ENCODE assay signal across 8 mouse cellular contexts in the genomic region with DNA sequence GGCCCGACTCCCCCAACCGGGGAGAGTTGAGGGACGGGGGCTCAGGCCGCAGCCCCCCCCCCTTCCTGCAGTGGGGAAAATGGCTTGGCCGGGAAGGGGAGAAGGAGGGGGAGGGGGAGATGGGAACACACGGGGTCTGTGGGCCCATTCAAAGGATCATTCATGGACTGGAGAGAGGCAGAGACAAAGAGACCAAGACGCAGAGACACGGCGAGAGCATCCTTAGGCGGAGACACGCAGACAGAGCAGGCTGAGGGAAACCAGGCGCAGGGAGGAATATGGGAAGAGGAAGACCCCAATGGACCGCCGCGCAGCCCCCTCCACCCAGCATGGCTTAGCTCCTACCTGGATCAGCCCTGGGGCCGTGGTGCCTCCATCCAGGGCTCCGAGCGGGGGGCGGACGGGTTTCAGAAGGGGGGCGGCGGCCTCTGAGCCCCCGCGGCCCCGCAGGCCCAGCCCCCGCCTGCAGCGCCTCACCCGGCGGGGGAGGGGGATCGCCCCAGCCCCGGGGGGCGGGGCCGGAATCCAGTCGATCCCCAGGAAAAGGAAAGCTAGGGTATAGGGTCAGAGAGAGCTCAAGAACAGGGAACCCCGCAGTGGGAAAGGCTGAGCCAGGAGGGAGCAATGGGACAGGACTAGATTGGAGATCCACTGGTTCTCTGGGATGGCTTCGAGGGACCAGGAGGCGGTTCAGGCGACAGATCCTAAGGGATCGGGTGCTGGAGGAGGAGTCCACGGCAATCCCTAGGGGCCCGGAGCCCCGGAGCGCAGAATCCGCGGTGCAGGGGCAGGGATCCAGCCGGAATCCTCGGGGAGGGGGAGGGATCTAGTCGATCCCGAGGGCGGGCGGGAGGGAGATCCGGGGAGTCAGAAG. TPM values are rescaled to one million over a fixed set of nuclear protein-coding genes. Genes with fewer than 3 reads are reported as not detected.
DNase-seq lines count a peak whose midpoint lies in the region; ATAC-seq and TF ChIP-seq lines count a peak whose summit lies in the region.

No protein-coding gene starts in this region.

- H3K4me3 ChIP-seq in intestine, postnatal 0 days (ENCODE audit: low read depth, low read length): peak overlapping the region; percentile 77
- peak overlapping the region; percentile 76 for H3K4me3 ChIP-seq in liver, embryonic 11.5 days (ENCODE audit: low read depth, low read length)
- H3K4me3 ChIP-seq in olfactory bulb, adult 2 months (ENCODE audit: insufficient read depth, low read depth, low read length): peak overlapping the region; percentile 89

- no peak for TF ChIP-seq POLR2A in olfactory bulb, adult 2 months (IDR thresholded peaks at IDR 0.05; ENCODE audit: insufficient read depth, low read depth, low read length)

- H3K27ac ChIP-seq in intestine, postnatal 0 days (ENCODE audit: low read depth, low read length): peak overlapping the region; percentile 37
- H3K27ac ChIP-seq in liver, embryonic 11.5 days (ENCODE audit: low read depth, low read length): peak overlapping the region; percentile 62
- H3K27ac ChIP-seq in olfactory bulb, adult 2 months (ENCODE audit: insufficient read depth, low read depth, low read length): peak overlapping the region; percentile 80

- DNase-seq in thymus, postnatal 4 days: peak; percentile 58
- no peak for DNase-seq in thymus, adult 18-20 months
- DNase-seq in cerebellum, postnatal 14 days: peak; percentile 70 to 72
- DNase-seq in gastrocnemius, postnatal 25 days: peak; percentile 58
- peak; percentile 63 for DNase-seq in liver, embryonic 11.5 days (ENCODE audit: low spot score)

- no peak for ATAC-seq in intestine, postnatal 0 days
- ATAC-seq in liver, embryonic 11.5 days (replicated peaks; ENCODE audit: low FRiP score): no peak
- ATAC-seq in erythroid progenitor cell, adult 5-6 weeks (replicated peaks; ENCODE audit: low FRiP score, poor library complexity, severe bottlenecking): no peak

- no peaks in the 10 kb centered on the region for H3K9me3 ChIP-seq in intestine, postnatal 0 days (ENCODE audit: control insufficient read depth)
- no peaks in the 10 kb centered on the region for H3K9me3 ChIP-seq in liver, embryonic 11.5 days (ENCODE audit: control insufficient read depth, low read length)

- no peaks in the 10 kb centered on the region for H3K4me1 ChIP-seq in intestine, postnatal 0 days (replicated peaks; ENCODE audit: control insufficient read depth, insufficient read depth, low read length)
- H3K4me1 ChIP-seq in liver, embryonic 11.5 days (replicated peaks; ENCODE audit: control insufficient read depth, insufficient read depth, low read length): peaks cover 40% of the 10 kb centered on the region
- H3K4me1 ChIP-seq in olfactory bulb, adult 2 months (ENCODE audit: control insufficient read depth, insufficient read depth, low read length): peaks cover 28% of the 10 kb centered on the region

- WGBS in intestine, postnatal 0 days: 3% methylated on average over 41 of the region's 52 CpGs
- WGBS in liver, embryonic 11.5 days: 3% methylated on average over 49 of the region's 52 CpGs
- WGBS in olfactory bulb, adult 2 months: under 1% methylated on average over 52 of the region's 52 CpGs

- H3K27me3 ChIP-seq in intestine, postnatal 0 days (replicated peaks; ENCODE audit: control insufficient read depth, insufficient read depth, low read length): peaks cover 15% of the 10 kb centered on the region; the same call in 1 of the 2 replicates
- H3K27me3 ChIP-seq in liver, embryonic 11.5 days (replicated peaks; ENCODE audit: control insufficient read depth, insufficient read depth, low read length): peaks cover 40% of the 10 kb centered on the region

- H3K36me3 ChIP-seq in intestine, postnatal 0 days (ENCODE audit: control insufficient read depth, insufficient read depth): no peaks in the 10 kb centered on the region
- H3K36me3 ChIP-seq in liver, embryonic 11.5 days (ENCODE audit: control insufficient read depth, insufficient read depth, low read length): no peaks in the 10 kb centered on the region; the same call in 1 of the 2 replicates

- peak overlapping the region; percentile 59 for H3K9ac ChIP-seq in intestine, postnatal 0 days (ENCODE audit: low read depth, low read length)
- peak overlapping the region; percentile 61 for H3K9ac ChIP-seq in liver, embryonic 11.5 days (ENCODE audit: low read depth, low read length)

- no peak for TF ChIP-seq CTCF in intestine, postnatal 0 days (IDR thresholded peaks at IDR 0.05; ENCODE audit: low read depth)
- TF ChIP-seq CTCF in olfactory bulb, adult 2 months (IDR thresholded peaks at IDR 0.05; ENCODE audit: insufficient read depth, low read depth, low read length): no peak

- peak overlapping the region; percentile 98 for H3K4me2 ChIP-seq in intestine, postnatal 0 days (replicated peaks; ENCODE audit: low read depth)
- H3K4me2 ChIP-seq in liver, embryonic 11.5 days: peak overlapping the region; percentile 96

RNA-seq across cellular contexts. Expression of a gene that starts 0.6 kb away (rescaled TPM):
- total RNA-seq in gastrocnemius, postnatal 25 days (2021): 1 to 10 TPM; 3.1 to 3.9 TPM
- 1.8 and 2.2 TPM in 2 replicates for polyA plus RNA-seq in intestine, postnatal 0 days (2015; fragmentation: Nextera tagmentation; extraction: Ambion mirVana)
- 2.8 and 3.4 TPM in 2 replicates for polyA plus RNA-seq in liver, embryonic 11.5 days (2014; fragmentation: Nextera tagmentation; extraction: Ambion mirVana)
- polyA plus RNA-seq in olfactory bulb, adult 2 months (2012; ENCODE audit: insufficient read depth, insufficient read length, low replicate concordance, missing spikeins): 82.2 TPM in 1 of 2 replicates, not detected in the other
- total RNA-seq in erythroid progenitor cell, adult 5-6 weeks (2015; ENCODE audit: low replicate concordance): 0.72 and 0.84 TPM in 2 replicates
- 0.08 and 0.26 TPM in 2 replicates for total RNA-seq in erythroid progenitor cell, adult 5-6 weeks (2017; ENCODE audit: low replicate concordance)

RNA-seq across cellular contexts. Expression of a gene that starts 1.4 kb away (rescaled TPM):
- 100 to 1,000 TPM; 126 to 144 TPM for total RNA-seq in gastrocnemius, postnatal 25 days (2021)
- polyA plus RNA-seq in intestine, postnatal 0 days (2015; fragmentation: Nextera tagmentation; extraction: Ambion mirVana): 584 and 590 TPM in 2 replicates
- polyA plus RNA-seq in liver, embryonic 11.5 days (2014; fragmentation: Nextera tagmentation; extraction: Ambion mirVana): 336 and 370 TPM in 2 replicates
- not detected in 2 replicates for polyA plus RNA-seq in olfactory bulb, adult 2 months (2012; ENCODE audit: insufficient read depth, insufficient read length, low replicate concordance, missing spikeins)
- 258 and 276 TPM in 2 replicates for total RNA-seq in erythroid progenitor cell, adult 5-6 weeks (2015; ENCODE audit: low replicate concordance)
- total RNA-seq in erythroid progenitor cell, adult 5-6 weeks (2017; ENCODE audit: low replicate concordance): 123 and 303 TPM in 2 replicates

RNA-seq across cellular contexts. Expression of a gene that starts 9.2 kb away (rescaled TPM):
- 10 to 100 TPM; 10.8 to 13.7 TPM for total RNA-seq in gastrocnemius, postnatal 25 days (2021)
- polyA plus RNA-seq in intestine, postnatal 0 days (2015; fragmentation: Nextera tagmentation; extraction: Ambion mirVana): 42.0 and 44.8 TPM in 2 replicates
- polyA plus RNA-seq in liver, embryonic 11.5 days (2014; fragmentation: Nextera tagmentation; extraction: Ambion mirVana): 63.5 and 70.1 TPM in 2 replicates
- not detected in 2 replicates for polyA plus RNA-seq in olfactory bulb, adult 2 months (2012; ENCODE audit: insufficient read depth, insufficient read length, low replicate concordance, missing spikeins)
- total RNA-seq in erythroid progenitor cell, adult 5-6 weeks (2015; ENCODE audit: low replicate concordance): 24.9 and 26.0 TPM in 2 replicates
- 15.1 and 27.7 TPM in 2 replicates for total RNA-seq in erythroid progenitor cell, adult 5-6 weeks (2017; ENCODE audit: low replicate concordance)

RNA-seq across cellular contexts. Expression of a gene that starts 15.0 kb away (rescaled TPM):
- not detected for total RNA-seq in gastrocnemius, postnatal 25 days (2021)
- polyA plus RNA-seq in intestine, postnatal 0 days (2015; fragmentation: Nextera tagmentation; extraction: Ambion mirVana): not detected in 2 replicates
- polyA plus RNA-seq in liver, embryonic 11.5 days (2014; fragmentation: Nextera tagmentation; extraction: Ambion mirVana): not detected in 2 replicates
- not detected in 2 replicates for polyA plus RNA-seq in olfactory bulb, adult 2 months (2012; ENCODE audit: insufficient read depth, insufficient read length, low replicate concordance, missing spikeins)
- total RNA-seq in erythroid progenitor cell, adult 5-6 weeks (2015; ENCODE audit: low replicate concordance): not detected in 2 replicates
- not detected in 2 replicates for total RNA-seq in erythroid progenitor cell, adult 5-6 weeks (2017; ENCODE audit: low replicate concordance)

RNA-seq across cellular contexts. Expression of a gene that starts 18.7 kb away (rescaled TPM):
- not detected for total RNA-seq in gastrocnemius, postnatal 25 days (2021)
- polyA plus RNA-seq in intestine, postnatal 0 days (2015; fragmentation: Nextera tagmentation; extraction: Ambion mirVana): 0.07 TPM in 1 of 2 replicates, not detected in the other
- polyA plus RNA-seq in liver, embryonic 11.5 days (2014; fragmentation: Nextera tagmentation; extraction: Ambion mirVana): not detected in 2 replicates
- not detected in 2 replicates for polyA plus RNA-seq in olfactory bulb, adult 2 months (2012; ENCODE audit: insufficient read depth, insufficient read length, low replicate concordance, missing spikeins)
- not detected in 2 replicates for total RNA-seq in erythroid progenitor cell, adult 5-6 weeks (2015; ENCODE audit: low replicate concordance)
- total RNA-seq in erythroid progenitor cell, adult 5-6 weeks (2017; ENCODE audit: low replicate concordance): not detected in 2 replicates

Comparison
In these comparisons a context has a peak if more than half of its experiments do, and no peak if none do; other contexts are left out.
1. DNase-seq: peak in thymus, postnatal 4 days (single experiment), cerebellum, postnatal 14 days (2 of 2), gastrocnemius, postnatal 25 days (single experiment) and liver, embryonic 11.5 days (single experiment); none in thymus, adult 18-20 months (0 of 2).
2. Peak in every context shown above with its lines, with median percentiles within 50 percentile points of each other: H3K27ac ChIP-seq and H3K4me3 ChIP-seq.